In genomic region chr1:132306160-132306559, GRCm38 (mm10) we compare ENCODE assay signal across 9 mouse cellular contexts. TPM values are rescaled to one million over a fixed set of nuclear protein-coding genes. Genes with fewer than 3 reads are reported as not detected.
DNase-seq lines count a peak whose midpoint lies in the region; ATAC-seq and TF ChIP-seq lines count a peak whose summit lies in the region.
"Had no signal": no experiment of that assay in that cellular context is flagged by ENCODE, and none has a peak within 500 bp of the region (broad histone marks: within the 10 kb centered on the region; RNA-seq: fewer than 3 reads in every experiment).

No protein-coding gene starts in this region.

- ATAC-seq in monocyte, adult 5-6 weeks (replicated peaks; ENCODE audit: insufficient number of reproducible peaks, low FRiP score, low TSS enrichment, poor library complexity, severe bottlenecking), result no peak

- peaks cover 2% of the 10 kb centered on the region; the same call in 1 of the 2 replicates for H3K4me1 ChIP-seq in heart, adult 2 months (ENCODE audit: control insufficient read depth, insufficient read depth, low read length)
- peaks cover 31% of the 10 kb centered on the region for H3K4me1 ChIP-seq in heart, embryonic 10.5 days
- H3K4me1 ChIP-seq in thymus, adult 2 months (replicated peaks; ENCODE audit: control insufficient read depth, insufficient read depth, low read length), result peaks cover 2% of the 10 kb centered on the region; the same call in 1 of the 2 replicates

- H3K27ac ChIP-seq in heart, adult 2 months, result no peak overlapping the region
- H3K27ac ChIP-seq in heart, embryonic 10.5 days, result no peak overlapping the region
- no peak overlapping the region for H3K27ac ChIP-seq in thymus, adult 2 months (ENCODE audit: control insufficient read depth, insufficient read depth, low read length)
- H3K27ac ChIP-seq: neural tube, embryonic 13.5 days had no signal

- no peaks in the 10 kb centered on the region for H3K9me3 ChIP-seq in heart, embryonic 10.5 days
- H3K9me3 ChIP-seq: neural tube, embryonic 13.5 days had no signal

- no peak for TF ChIP-seq EP300 in heart, adult 2 months (IDR thresholded peaks at IDR 0.05; ENCODE audit: insufficient read depth, low read depth, low read length)

- no peaks in the 10 kb centered on the region for H3K36me3 ChIP-seq in heart, adult 2 months (ENCODE audit: control insufficient read depth, insufficient read depth, low read length)
- H3K36me3 ChIP-seq in heart, embryonic 10.5 days, result no peaks in the 10 kb centered on the region
- H3K36me3 ChIP-seq in thymus, adult 2 months (ENCODE audit: control insufficient read depth, insufficient read depth, low read length), result no peaks in the 10 kb centered on the region

- peak; percentile 73 for TF ChIP-seq CTCF in heart, adult 2 months (IDR thresholded peaks at IDR 0.05)
- TF ChIP-seq CTCF in thymus, adult 2 months (IDR thresholded peaks at IDR 0.05; ENCODE audit: borderline replicate concordance, control insufficient read depth, extremely low read depth, insufficient read depth, low read length, poor library complexity), result no peak

- WGBS in heart, adult 2 months, result 48% methylated on average over 4 of the region's 4 CpGs
- WGBS in heart, embryonic 10.5 days, result 42% methylated on average over 4 of the region's 4 CpGs
- 14% methylated on average over 4 of the region's 4 CpGs for WGBS in thymus, adult 2 months

- intact Hi-C loops in heart, adult 2 months (cut with DNase I), result loop anchor here (2.0 to 5.0 kb wide), 2 partner anchors 69 to 149 kb away; no protein-coding TSS in a partner anchor

- no peaks in the 10 kb centered on the region for H3K27me3 ChIP-seq in heart, adult 2 months (ENCODE audit: control insufficient read depth, insufficient read depth, low read length)
- peaks cover 66% of the 10 kb centered on the region for H3K27me3 ChIP-seq in heart, embryonic 10.5 days (ENCODE audit: insufficient read depth, poor library complexity, severe bottlenecking)
- H3K27me3 ChIP-seq in thymus, adult 2 months (ENCODE audit: control insufficient read depth, insufficient read depth, low read length), result no peaks in the 10 kb centered on the region

- peak; percentile 37 to 58 for DNase-seq in heart, adult 2 months
- no peak for DNase-seq in heart, embryonic 10.5 days (ENCODE audit: low spot score)
- peak; percentile 51 for DNase-seq in thymus, adult 2 months
- DNase-seq in thymus, postnatal 0 days (ENCODE audit: low spot score), result no peak
- peak; percentile 72 for DNase-seq in brain, adult 2 months (ENCODE audit: low read depth, low spot score)
- peak; percentile 75 for DNase-seq in kidney, postnatal 14 days
- DNase-seq in naive thymus-derived CD4-positive, alpha-beta T cell, adult 2 months (ENCODE audit: low read depth), result peak; percentile 41

- no peak overlapping the region for H3K9ac ChIP-seq in heart, adult 2 months (ENCODE audit: low read depth, low read length)
- H3K9ac ChIP-seq: neural tube, embryonic 13.5 days had no signal

- no peaks in the 10 kb centered on the region for H3K79me2 ChIP-seq in heart, adult 2 months (replicated peaks; ENCODE audit: control insufficient read depth, insufficient read depth, low read length)

- no peak for TF ChIP-seq POLR2A in heart, adult 2 months (IDR thresholded peaks at IDR 0.05; ENCODE audit: insufficient read depth, low read depth, low read length)
- TF ChIP-seq POLR2A in thymus, adult 2 months (IDR thresholded peaks at IDR 0.05; ENCODE audit: control insufficient read depth, extremely low read depth, insufficient read depth, low read length, poor library complexity), result no peak

- H3K4me3 ChIP-seq in heart, adult 2 months, result no peak overlapping the region
- H3K4me3 ChIP-seq in heart, embryonic 10.5 days, result no peak overlapping the region
- H3K4me3 ChIP-seq in thymus, adult 2 months (ENCODE audit: control insufficient read depth, insufficient read depth, low read length), result no peak overlapping the region
- H3K4me3 ChIP-seq: neural tube, embryonic 13.5 days had no signal

RNA-seq across cellular contexts. Expression of gene Klhdc8a, which starts 7.7 kb away (rescaled TPM):
- total RNA-seq in heart, adult 2 months (2021), result 10 to 100 TPM; 15.4 to 21.0 TPM
- 15.9 and 18.7 TPM in 2 replicates for polyA plus RNA-seq in heart, adult 2 months (2012; rRNA removed)
- 0.26 and 0.60 TPM in 2 replicates for polyA plus RNA-seq in heart, embryonic 10.5 days (2016; fragmentation: Nextera tagmentation; extraction: Ambion mirVana)
- polyA plus RNA-seq in thymus, adult 2 months (2012; rRNA removed), result 5.5 and 6.6 TPM in 2 replicates
- 3.6 and 4.5 TPM in 2 replicates for polyA plus RNA-seq in thymus, postnatal 0 days (2015; fragmentation: Nextera tagmentation; extraction: Ambion mirVana)
- total RNA-seq in monocyte, adult 5-6 weeks (2017), result not detected in 3 replicates

RNA-seq across cellular contexts. Expression of gene Nuak2, which starts 9.8 kb away (rescaled TPM):
- 1 to 10 TPM; 4.1 to 4.3 TPM for total RNA-seq in heart, adult 2 months (2021)
- 2.8 and 4.0 TPM in 2 replicates for polyA plus RNA-seq in heart, adult 2 months (2012; rRNA removed)
- polyA plus RNA-seq in heart, embryonic 10.5 days (2016; fragmentation: Nextera tagmentation; extraction: Ambion mirVana), result 3.0 and 3.4 TPM in 2 replicates
- polyA plus RNA-seq in thymus, adult 2 months (2012; rRNA removed), result 5.6 and 5.7 TPM in 2 replicates
- 1.7 and 2.2 TPM in 2 replicates for polyA plus RNA-seq in thymus, postnatal 0 days (2015; fragmentation: Nextera tagmentation; extraction: Ambion mirVana)
- total RNA-seq in monocyte, adult 5-6 weeks (2017), result 59.8 to 114 TPM (median 79.4 TPM) in 3 replicates

Comparison
In these comparisons a context has a peak if more than half of its experiments do, and no peak if none do; other contexts are left out.
1. DNase-seq: peak in heart, adult 2 months (2 of 2), thymus, adult 2 months (single experiment), brain, adult 2 months (single experiment), kidney, postnatal 14 days (single experiment) and naive thymus-derived CD4-positive, alpha-beta T cell, adult 2 months (single experiment); none in heart, embryonic 10.5 days (single experiment) and thymus, postnatal 0 days (single experiment).